Mouse (Mus musculus): ENCODE data around the gene Sap25. TPM values are rescaled to one million over a fixed set of nuclear protein-coding genes. Genes with fewer than 3 reads are reported as not detected.
A peak's percentile ranks its signal among the peaks of the same experiment; 100 is the strongest.

The Sap25 gene
- polyA plus RNA-seq, 1 experiment from 2014 or later: 8.0 TPM

- peaks cover 34% of the 10 kb centered on the region for H3K27me3 ChIP-seq
- ATAC-seq (ENCODE audit: insufficient number of reproducible peaks, insufficient read depth, low FRiP score, low TSS enrichment, low read depth): no peak
- H3K9ac ChIP-seq (replicated peaks): 0 out of 2 replicates have a peak overlapping the region, but pooled peaks have one; percentile 23
- WGBS: 2% methylated on average over 44 of the region's 44 CpGs
- no peak overlapping the region for H3K27ac ChIP-seq
- peak overlapping the region; percentile 34 for H3K4me3 ChIP-seq (replicated peaks)
- H3K9me3 ChIP-seq: no peaks in the 10 kb centered on the region
- H3K36me3 ChIP-seq: peaks cover 29% of the 10 kb centered on the region
- peaks cover 51% of the 10 kb centered on the region for H3K4me1 ChIP-seq (replicated peaks)
- peak overlapping the region; percentile 55 for H3K4me2 ChIP-seq
Observed at GRCm38 (mm10) chr5:137645091-137645651, 4.0 kb downstream of the Sap25 start.

- no peaks in the 10 kb centered on the region for H3K9me3 ChIP-seq
- H3K36me3 ChIP-seq: peaks cover 24% of the 10 kb centered on the region
- peak within 1 kb of the TSS; percentile 55 for H3K4me2 ChIP-seq
- peaks cover 34% of the 10 kb centered on the region for H3K27me3 ChIP-seq
- 15% methylated on average over 11 of the region's 11 CpGs for WGBS
- H3K4me3 ChIP-seq (replicated peaks): peak within 1 kb of the TSS; percentile 34
- H3K9ac ChIP-seq (replicated peaks): 0 out of 2 replicates have a peak within 1 kb of the TSS, but pooled peaks have one; percentile 23
- no peak within 1 kb of the TSS for H3K27ac ChIP-seq
- ATAC-seq (ENCODE audit: insufficient number of reproducible peaks, insufficient read depth, low FRiP score, low TSS enrichment, low read depth): no peak
- peaks cover 49% of the 10 kb centered on the region for H3K4me1 ChIP-seq (replicated peaks)
Observed at GRCm38 (mm10) chr5:137645652-137646091, 4.5 kb downstream of the Sap25 start, which contains the start of gene Irs3. Gene Irs3 (minus strand): TSS chr5:137645714.

- 0 out of 2 replicates have a peak, but pooled peaks have one; percentile 40 for ATAC-seq (ENCODE audit: insufficient number of reproducible peaks, insufficient read depth, low FRiP score, low TSS enrichment, low read depth)
- Histone ChIP-seq H3K4me2 (peak overlapping the region; percentile 19), H3K27me3 (peaks cover 34% of the 10 kb centered on the region), H3K4me1 (replicated peaks) (peaks cover 48% of the 10 kb centered on the region), H3K27ac (peak overlapping the region; percentile 79), H3K36me3 (peaks cover 15% of the 10 kb centered on the region), H3K4me3 (replicated peaks) (no peak overlapping the region), H3K9me3 (no peaks in the 10 kb centered on the region), H3K9ac (replicated peaks) (no peak overlapping the region)
- WGBS: 23% methylated on average over 9 of the region's 9 CpGs
Observed at GRCm38 (mm10) chr5:137647827-137648601, 6.9 kb downstream of the Sap25 start.

GRCm38 (mm10) chr5:137649251-137649650, 8.1 kb downstream of the Sap25 start:
- Histone ChIP-seq H3K36me3 (peaks cover 25% of the 10 kb centered on the region), H3K27me3 (peaks cover 23% of the 10 kb centered on the region), H3K9me3 (no peaks in the 10 kb centered on the region), H3K27ac (peak overlapping the region; percentile 79), H3K9ac (replicated peaks) (no peak overlapping the region), H3K4me3 (replicated peaks) (no peak overlapping the region), H3K4me1 (replicated peaks) (peaks cover 47% of the 10 kb centered on the region), H3K4me2 (no peak overlapping the region)
- 38% methylated on average over 4 of the region's 4 CpGs for WGBS
- ATAC-seq (ENCODE audit: insufficient number of reproducible peaks, insufficient read depth, low FRiP score, low TSS enrichment, low read depth): no peak

GRCm38 (mm10) chr5:137649669-137650571, 8.8 kb downstream of the Sap25 start:
- Histone ChIP-seq H3K9ac (replicated peaks) (no peak overlapping the region), H3K4me2 (peak overlapping the region; percentile 23; the same call in 1 of the 2 replicates), H3K36me3 (peaks cover 29% of the 10 kb centered on the region), H3K27ac (peak overlapping the region; percentile 79), H3K27me3 (peaks cover 16% of the 10 kb centered on the region), H3K4me1 (replicated peaks) (peaks cover 43% of the 10 kb centered on the region), H3K4me3 (replicated peaks) (no peak overlapping the region), H3K9me3 (no peaks in the 10 kb centered on the region)
- 13% methylated on average over 18 of the region's 18 CpGs for WGBS
- ATAC-seq (ENCODE audit: insufficient number of reproducible peaks, insufficient read depth, low FRiP score, low TSS enrichment, low read depth): no peak

GRCm38 (mm10) chr5:137652474-137652873, 11.3 kb downstream of the Sap25 start:
- Histone ChIP-seq H3K27me3 (no peaks in the 10 kb centered on the region), H3K4me3 (replicated peaks) (no peak overlapping the region), H3K9me3 (no peaks in the 10 kb centered on the region), H3K27ac (no peak overlapping the region), H3K4me1 (replicated peaks) (peaks cover 28% of the 10 kb centered on the region), H3K9ac (replicated peaks) (no peak overlapping the region), H3K4me2 (no peak overlapping the region), H3K36me3 (peaks cover 38% of the 10 kb centered on the region)
- 16% methylated on average over 3 of the region's 3 CpGs for WGBS
- ATAC-seq (ENCODE audit: insufficient number of reproducible peaks, insufficient read depth, low FRiP score, low TSS enrichment, low read depth): no peak

GRCm38 (mm10) chr5:137653366-137653765, 12.2 kb downstream of the Sap25 start:
- 96% methylated on average over 10 of the region's 10 CpGs for WGBS

GRCm38 (mm10) chr5:137654746-137655145, 13.6 kb downstream of the Sap25 start:
- no peak overlapping the region for H3K9ac ChIP-seq (replicated peaks)
- no peak for ATAC-seq (ENCODE audit: insufficient number of reproducible peaks, insufficient read depth, low FRiP score, low TSS enrichment, low read depth)
- 79% methylated on average over 7 of the region's 7 CpGs for WGBS
- H3K4me3 ChIP-seq (replicated peaks): no peak overlapping the region
- no peaks in the 10 kb centered on the region for H3K27me3 ChIP-seq
- peaks cover 55% of the 10 kb centered on the region for H3K36me3 ChIP-seq
- H3K27ac ChIP-seq: no peak overlapping the region
- peaks cover 5% of the 10 kb centered on the region for H3K4me1 ChIP-seq (replicated peaks)
- H3K4me2 ChIP-seq: no peak overlapping the region
- no peaks in the 10 kb centered on the region for H3K9me3 ChIP-seq

More at GRCm38 (mm10) chr5:137653366-137653765, 12.2 kb downstream of the Sap25 start:
- Histone ChIP-seq H3K4me1 (replicated peaks) (peaks cover 19% of the 10 kb centered on the region), H3K4me3 (replicated peaks) (no peak overlapping the region), H3K27me3 (no peaks in the 10 kb centered on the region), H3K9me3 (no peaks in the 10 kb centered on the region), H3K36me3 (peaks cover 41% of the 10 kb centered on the region), H3K27ac (no peak overlapping the region), H3K4me2 (no peak overlapping the region), H3K9ac (replicated peaks) (no peak overlapping the region)
- ATAC-seq (ENCODE audit: insufficient number of reproducible peaks, insufficient read depth, low FRiP score, low TSS enrichment, low read depth): no peak

GRCm38 (mm10) chr5:137656977-137657376, 15.8 kb downstream of the Sap25 start:
- H3K9ac ChIP-seq (replicated peaks): no peak overlapping the region
- H3K27ac ChIP-seq: 0 out of 2 replicates have a peak overlapping the region, but pooled peaks have one; percentile 45
- ATAC-seq (ENCODE audit: insufficient number of reproducible peaks, insufficient read depth, low FRiP score, low TSS enrichment, low read depth): no peak
- H3K4me1 ChIP-seq (replicated peaks): no peaks in the 10 kb centered on the region
- H3K9me3 ChIP-seq: no peaks in the 10 kb centered on the region
- H3K4me2 ChIP-seq: no peak overlapping the region
- peaks cover 63% of the 10 kb centered on the region for H3K36me3 ChIP-seq
- 34% methylated on average over 6 of the region's 6 CpGs for WGBS
- no peak overlapping the region for H3K4me3 ChIP-seq (replicated peaks)
- no peaks in the 10 kb centered on the region for H3K27me3 ChIP-seq

GRCm38 (mm10) chr5:137660064-137660688, 19.0 kb downstream of the Sap25 start:
- Histone ChIP-seq H3K9me3 (no peaks in the 10 kb centered on the region), H3K9ac (replicated peaks) (no peak overlapping the region), H3K4me3 (replicated peaks) (no peak overlapping the region), H3K4me1 (replicated peaks) (no peaks in the 10 kb centered on the region), H3K27ac (no peak overlapping the region), H3K36me3 (peaks cover 70% of the 10 kb centered on the region), H3K4me2 (no peak overlapping the region), H3K27me3 (no peaks in the 10 kb centered on the region)
- 89% methylated on average over 6 of the region's 6 CpGs for WGBS
- ATAC-seq (ENCODE audit: insufficient number of reproducible peaks, insufficient read depth, low FRiP score, low TSS enrichment, low read depth): no peak
